In genomic region chr4:125962677-125963076, GRCm38 (mm10) we compare ENCODE assay signal across 8 mouse cellular contexts.
DNase-seq lines count a peak whose midpoint lies in the region.

No protein-coding gene starts in this region.

- intact Hi-C loops in heart, postnatal 36 days (cut with DNase I), result loop anchor here (1.0 to 5.0 kb wide), 3 partner anchors 474 to 802 kb away; no protein-coding TSS in a partner anchor

- peak; percentile 74 for DNase-seq in MN1 (ENCODE audit: low spot score)
- DNase-seq in brain, embryonic 18.5 days (ENCODE audit: low read depth, low spot score), result peak; percentile 26
- DNase-seq in fibroblast of lung, adult 2 months (ENCODE audit: low read depth), result peak; percentile 4
- DNase-seq in heart, postnatal 36 days, result peak; percentile 66 to 82
- DNase-seq in layer of hippocampus, postnatal 36 days, result peak; percentile 69 to 77
- DNase-seq in mesoderm, embryonic 11.5 days (ENCODE audit: low read depth, low spot score), result peak; percentile 69
- DNase-seq in right cerebral cortex, postnatal 36 days (ENCODE audit: low spot score in 2 of 2), result peak; percentile 32 to 47
- DNase-seq in urinary bladder, postnatal 36 days (ENCODE audit: low spot score in 2 of 2), result peak; percentile 68 to 73

Comparison
In these comparisons a context has a peak if more than half of its experiments do, and no peak if none do; other contexts are left out.
1. Peak in every context shown above with its lines: DNase-seq.
2. DNase-seq: peak in every context shown above with its lines; median percentile 74 in MN1; 74 in heart, postnatal 36 days; 73 in layer of hippocampus, postnatal 36 days; 70 in urinary bladder, postnatal 36 days; 69 in mesoderm, embryonic 11.5 days; 40 in right cerebral cortex, postnatal 36 days; 26 in brain, embryonic 18.5 days; 4 in fibroblast of lung, adult 2 months.